Mouse (Mus musculus): Measurements from ENCODE around the gene Sertad1. TPM values are rescaled to one million over a fixed set of nuclear protein-coding genes. Genes with fewer than 3 reads are reported as not detected.

The Sertad1 gene
- polyA plus RNA-seq, 1 experiment from 2014 or later: 16.3 TPM

GRCm38 (mm10) chr7:27535386-27535785, 48.7 kb downstream of the Sertad1 start:
- Histone ChIP-seq H3K9me3 (ENCODE audit: control insufficient read depth, low read length) (no peaks in the 10 kb centered on the region), H3K36me3 (ENCODE audit: control insufficient read depth, insufficient read depth, low read length) (no peaks in the 10 kb centered on the region; the same call in 1 of the 2 replicates), H3K4me2 (ENCODE audit: low read depth, low read length, severe bottlenecking) (no peak overlapping the region), H3K9ac (ENCODE audit: low read length) (no peak overlapping the region), H3K4me3 (ENCODE audit: low read depth, low read length) (no peak overlapping the region), H3K27me3 (ENCODE audit: control insufficient read depth, insufficient read depth, low read length) (no peaks in the 10 kb centered on the region), H3K27ac (ENCODE audit: low read depth, low read length) (no peak overlapping the region), H3K4me1 (replicated peaks; ENCODE audit: control insufficient read depth, insufficient read depth, low read length) (no peaks in the 10 kb centered on the region)
- DNase-seq (ENCODE audit: low spot score) (no peak), ATAC-seq (replicated peaks; ENCODE audit: low FRiP score) (no peak)
- WGBS: 87% methylated on average over 2 of the region's 2 CpGs

- H3K4me3 ChIP-seq (ENCODE audit: low read depth, low read length): no peak overlapping the region
- no peaks in the 10 kb centered on the region for H3K9me3 ChIP-seq (ENCODE audit: control insufficient read depth, low read length)
- WGBS: 89% methylated on average over 6 of the region's 6 CpGs
- H3K27ac ChIP-seq (ENCODE audit: low read depth, low read length): no peak overlapping the region
- no peak for ATAC-seq (replicated peaks; ENCODE audit: low FRiP score)
- DNase-seq (ENCODE audit: low spot score): no peak
- H3K27me3 ChIP-seq (ENCODE audit: control insufficient read depth, insufficient read depth, low read length): no peaks in the 10 kb centered on the region
- no peaks in the 10 kb centered on the region; the same call in 1 of the 2 replicates for H3K36me3 ChIP-seq (ENCODE audit: control insufficient read depth, insufficient read depth, low read length)
- no peak overlapping the region for H3K9ac ChIP-seq (ENCODE audit: low read length)
- H3K4me2 ChIP-seq (ENCODE audit: low read depth, low read length, severe bottlenecking): no peak overlapping the region
- no peaks in the 10 kb centered on the region for H3K4me1 ChIP-seq (replicated peaks; ENCODE audit: control insufficient read depth, insufficient read depth, low read length)
Measured at GRCm38 (mm10) chr7:27536618-27537017, 49.9 kb downstream of the Sertad1 start.

GRCm38 (mm10) chr7:27537998-27538397, 51.3 kb downstream of the Sertad1 start:
- no peaks in the 10 kb centered on the region for H3K27me3 ChIP-seq (ENCODE audit: control insufficient read depth, insufficient read depth, low read length)
- H3K36me3 ChIP-seq (ENCODE audit: control insufficient read depth, insufficient read depth, low read length): no peaks in the 10 kb centered on the region; the same call in 1 of the 2 replicates
- 89% methylated on average over 8 of the region's 8 CpGs for WGBS
- no peak overlapping the region for H3K4me3 ChIP-seq (ENCODE audit: low read depth, low read length)
- ATAC-seq (replicated peaks; ENCODE audit: low FRiP score) (no peak), DNase-seq (ENCODE audit: low spot score) (no peak)
- H3K9ac ChIP-seq (ENCODE audit: low read length): no peak overlapping the region
- H3K4me1 ChIP-seq (replicated peaks; ENCODE audit: control insufficient read depth, insufficient read depth, low read length): no peaks in the 10 kb centered on the region; the same call in 1 of the 2 replicates
- no peak overlapping the region for H3K27ac ChIP-seq (ENCODE audit: low read depth, low read length)
- no peak overlapping the region for H3K4me2 ChIP-seq (ENCODE audit: low read depth, low read length, severe bottlenecking)
- H3K9me3 ChIP-seq (ENCODE audit: control insufficient read depth, low read length): no peaks in the 10 kb centered on the region

GRCm38 (mm10) chr7:27538797-27539196, 52.1 kb downstream of the Sertad1 start:
- H3K27me3 ChIP-seq (ENCODE audit: control insufficient read depth, insufficient read depth, low read length): no peaks in the 10 kb centered on the region
- H3K4me2 ChIP-seq (ENCODE audit: low read depth, low read length, severe bottlenecking): no peak overlapping the region
- H3K4me3 ChIP-seq (ENCODE audit: low read depth, low read length): no peak overlapping the region
- H3K9ac ChIP-seq (ENCODE audit: low read length): no peak overlapping the region
- 84% methylated on average over 2 of the region's 2 CpGs for WGBS
- no peak overlapping the region for H3K27ac ChIP-seq (ENCODE audit: low read depth, low read length)
- no peaks in the 10 kb centered on the region for H3K9me3 ChIP-seq (ENCODE audit: control insufficient read depth, low read length)
- no peaks in the 10 kb centered on the region for H3K36me3 ChIP-seq (ENCODE audit: control insufficient read depth, insufficient read depth, low read length)
- H3K4me1 ChIP-seq (replicated peaks; ENCODE audit: control insufficient read depth, insufficient read depth, low read length): no peaks in the 10 kb centered on the region; the same call in 1 of the 2 replicates
- DNase-seq (ENCODE audit: low spot score) (no peak), ATAC-seq (replicated peaks; ENCODE audit: low FRiP score) (no peak)

Other genes with a start within 250 kb of the Sertad1 start
- gene Numbl, start 228.5 kb upstream of the Sertad1 start, polyA plus RNA-seq (2014; fragmentation: Nextera tagmentation; extraction: Ambion mirVana): 19.1 and 20.1 TPM in 2 replicates
- gene Ltbp4, start 149.2 kb upstream of the Sertad1 start, polyA plus RNA-seq (2014; fragmentation: Nextera tagmentation; extraction: Ambion mirVana): 11.9 and 13.0 TPM in 2 replicates
- 64.3 and 67.6 TPM in 2 replicates for gene Shkbp1, start 130.9 kb upstream of the Sertad1 start, polyA plus RNA-seq (2014; fragmentation: Nextera tagmentation; extraction: Ambion mirVana)
- not detected in 2 replicates for gene Gm20479, start 129.5 kb upstream of the Sertad1 start, polyA plus RNA-seq (2014; fragmentation: Nextera tagmentation; extraction: Ambion mirVana)
- 0.19 and 0.28 TPM in 2 replicates for gene Sptbn4, start 39.2 kb upstream of the Sertad1 start, polyA plus RNA-seq (2014; fragmentation: Nextera tagmentation; extraction: Ambion mirVana)
- gene Blvrb, start 38.9 kb upstream of the Sertad1 start, polyA plus RNA-seq (2014; fragmentation: Nextera tagmentation; extraction: Ambion mirVana): 34.4 and 38.0 TPM in 2 replicates
- gene Sertad3, start 13.1 kb upstream of the Sertad1 start, polyA plus RNA-seq (2014; fragmentation: Nextera tagmentation; extraction: Ambion mirVana): 23.0 and 23.4 TPM in 2 replicates
- gene Prx, start 12.4 kb downstream of the Sertad1 start, polyA plus RNA-seq (2014; fragmentation: Nextera tagmentation; extraction: Ambion mirVana): 1.2 and 1.3 TPM in 2 replicates
- 0.52 and 0.93 TPM in 2 replicates for gene Hipk4, start 36.4 kb downstream of the Sertad1 start, polyA plus RNA-seq (2014; fragmentation: Nextera tagmentation; extraction: Ambion mirVana)
- gene Pld3, start 66.3 kb downstream of the Sertad1 start, polyA plus RNA-seq (2014; fragmentation: Nextera tagmentation; extraction: Ambion mirVana): 52.1 and 56.4 TPM in 2 replicates
- 34.0 and 34.1 TPM in 2 replicates for gene 2310022A10Rik, start 66.3 kb downstream of the Sertad1 start, polyA plus RNA-seq (2014; fragmentation: Nextera tagmentation; extraction: Ambion mirVana)
- gene Akt2, start 104.6 kb downstream of the Sertad1 start, polyA plus RNA-seq (2014; fragmentation: Nextera tagmentation; extraction: Ambion mirVana): 72.3 and 75.2 TPM in 2 replicates
- gene Ttc9b, start 167.0 kb downstream of the Sertad1 start, polyA plus RNA-seq (2014; fragmentation: Nextera tagmentation; extraction: Ambion mirVana): 12.6 and 13.9 TPM in 2 replicates
- 10.3 and 12.5 TPM in 2 replicates for gene Map3k10, start 187.7 kb downstream of the Sertad1 start, polyA plus RNA-seq (2014; fragmentation: Nextera tagmentation; extraction: Ambion mirVana)
- 7.8 and 10.3 TPM in 2 replicates for gene Zfp607b, start 202.4 kb downstream of the Sertad1 start, polyA plus RNA-seq (2014; fragmentation: Nextera tagmentation; extraction: Ambion mirVana)
- 93.9 and 94.3 TPM in 2 replicates for gene Zfp60, start 244.5 kb downstream of the Sertad1 start, polyA plus RNA-seq (2014; fragmentation: Nextera tagmentation; extraction: Ambion mirVana)